Mouse (Mus musculus): ENCODE results near the gene Prelp.

Prelp gene

GRCm38 (mm10) chr1:133899043-133899542 is 22.1 kb downstream of the Prelp start:
- DNase-seq (ENCODE audit: low spot score): no peak

GRCm38 (mm10) chr1:133897293-133897692 is 23.9 kb downstream of the Prelp start:
- DNase-seq (ENCODE audit: low spot score): no peak

GRCm38 (mm10) chr1:133891489-133891888 is 29.7 kb downstream of the Prelp start:
- DNase-seq (ENCODE audit: low spot score): no peak

- no peak for DNase-seq (ENCODE audit: low spot score)
Measured at GRCm38 (mm10) chr1:133889949-133890598, 31.1 kb downstream of the Prelp start.

GRCm38 (mm10) chr1:133887538-133888250 is 33.5 kb downstream of the Prelp start:
- no peak for DNase-seq (ENCODE audit: low spot score)

GRCm38 (mm10) chr1:133887044-133887443 is 34.2 kb downstream of the Prelp start:
- no peak for DNase-seq (ENCODE audit: low spot score)

- no peak for DNase-seq (ENCODE audit: low spot score)
Measured at GRCm38 (mm10) chr1:133886431-133886830, 34.8 kb downstream of the Prelp start.

GRCm38 (mm10) chr1:133885811-133886210 is 35.4 kb downstream of the Prelp start:
- DNase-seq (ENCODE audit: low spot score): no peak

GRCm38 (mm10) chr1:133884746-133885145 is 36.5 kb downstream of the Prelp start:
- no peak for DNase-seq (ENCODE audit: low spot score)

GRCm38 (mm10) chr1:133884090-133884489 is 37.1 kb downstream of the Prelp start:
- DNase-seq (ENCODE audit: low spot score): no peak

- DNase-seq (ENCODE audit: low spot score): no peak
Measured at GRCm38 (mm10) chr1:133882283-133883217, 38.7 kb downstream of the Prelp start.

GRCm38 (mm10) chr1:133881813-133882212 is 39.4 kb downstream of the Prelp start:
- no peak for DNase-seq (ENCODE audit: low spot score)

GRCm38 (mm10) chr1:133878825-133879423 is 42.3 kb downstream of the Prelp start:
- DNase-seq (ENCODE audit: low spot score): no peak

- no peak for DNase-seq (ENCODE audit: low spot score)
Measured at GRCm38 (mm10) chr1:133876936-133877335, 44.3 kb downstream of the Prelp start.

- DNase-seq (ENCODE audit: low spot score): no peak
Measured at GRCm38 (mm10) chr1:133873086-133873813, 48.0 kb downstream of the Prelp start.

- no peak for DNase-seq (ENCODE audit: low spot score)
Measured at GRCm38 (mm10) chr1:133871241-133871640, 50.0 kb downstream of the Prelp start.

GRCm38 (mm10) chr1:133869221-133869620 is 52.0 kb downstream of the Prelp start:
- no peak for DNase-seq (ENCODE audit: low spot score)

GRCm38 (mm10) chr1:133863257-133863997 is 57.8 kb downstream of the Prelp start:
- no peak for DNase-seq (ENCODE audit: low spot score)

- DNase-seq (ENCODE audit: low spot score): no peak
Measured at GRCm38 (mm10) chr1:133861028-133861427, 60.2 kb downstream of the Prelp start.

Measured in spleen, adult 12 weeks (tissue).